Mouse (Mus musculus) stomach, postnatal 0 days (tissue): ENCODE results near the gene Trp53bp1. TPM values are rescaled to one million over a fixed set of nuclear protein-coding genes. Genes with fewer than 3 reads are reported as not detected.

Experiments used
- ATAC-seq: fragments of 200-750 bp; cut with Nextera tagmentation; 2 replicates; pipeline ENCODE4 v1.8.0; 2017; ENCODE audit not compliant: low FRiP score, low TSS enrichment
- DNase-seq: peaks from one replicate; pipeline ENCODE4 v3.0.0-alpha.2; 2016; ENCODE audit warnings: low spot score
- H3K27ac ChIP-seq: fragments of 300-500 bp; sonication (generic); replicated peaks from 2 replicates; pipeline ENCODE4 v1.5.1; 2014; ENCODE audit warnings: mild to moderate bottlenecking, control low read depth
- H3K27me3 ChIP-seq: fragments of 300-500 bp; sonication (generic); 2 replicates; pipeline ENCODE4 v1.6.1; 2014; ENCODE audit warnings: low read length; ENCODE audit not compliant: control insufficient read depth, insufficient read depth
- H3K36me3 ChIP-seq: fragments of 300-500 bp; sonication (generic); 2 replicates; pipeline ENCODE4 v1.6.1; 2014; ENCODE audit warnings: low read length, mixed read lengths; ENCODE audit not compliant: control insufficient read depth, insufficient read depth
- H3K4me1 ChIP-seq: fragments of 300-500 bp; sonication (generic); replicated peaks from 2 replicates; pipeline ENCODE4 v1.6.1; 2014; ENCODE audit warnings: antibody characterized with exemption; ENCODE audit not compliant: control insufficient read depth, insufficient read depth
- H3K4me2 ChIP-seq: fragments of 300-500 bp; sonication (generic); replicated peaks from 2 replicates; pipeline ENCODE4 v1.6.1; 2014; ENCODE audit warnings: low read depth, mild to moderate bottlenecking, control low read depth, moderate library complexity
- H3K4me3 ChIP-seq: fragments of 300-500 bp; sonication (generic); 2 replicates; pipeline ENCODE4 v1.5.1; 2014; ENCODE audit warnings: low read depth, low read length, control low read depth
- H3K9ac ChIP-seq: fragments of 300-500 bp; sonication (generic); 2 replicates; pipeline ENCODE4 v1.6.1; 2014; ENCODE audit warnings: mild to moderate bottlenecking, low read length, control low read depth, mixed read lengths
- H3K9me3 ChIP-seq: fragments of 300-500 bp; sonication (generic); 2 replicates; pipeline ENCODE4 v1.6.1; 2016; ENCODE audit warnings: low read length; ENCODE audit not compliant: control insufficient read depth
- CTCF ChIP-seq: IDR thresholded peaks from 2 replicates; pipeline ENCODE4 v1.5.1; 2016; ENCODE audit warnings: antibody characterized with exemption, low read depth, mild to moderate bottlenecking, moderate library complexity
- EP300 ChIP-seq: optimal IDR thresholded peaks from 2 replicates; pipeline ENCODE3; 2016; ENCODE audit warnings: antibody characterized with exemption
- whole genome bisulfite sequencing: fragments of 180-500 bp; shearing (Covaris S2); extraction: QIAGEN DNeasy Blood & Tissue Kit; methylation state at CpG from one replicate; pipeline ENCODE4 v1.1.7; 2014; 5-methylcytosine and 5-hydroxymethylcytosine counted together
- polyA plus RNA-seq: library from polyadenylated mRNA; unstranded; fragments of >200 nt; fragmentation: Nextera tagmentation; extraction: Ambion mirVana; gene quantifications from 2 replicates; pipeline ENCODE4 v1.2.1, GENCODE M21; 2015

The Trp53bp1 gene
- polyA plus RNA-seq, 1 experiment from 2014 or later, result 10.6 TPM

- no peak overlapping the region for H3K27ac ChIP-seq
- H3K4me1 ChIP-seq, result no peaks in the 10 kb centered on the region
- TF ChIP-seq EP300, result no peak
- TF ChIP-seq CTCF, result no peak
- no peaks in the 10 kb centered on the region for H3K9me3 ChIP-seq
- WGBS, result 76% methylated on average over 5 of the region's 5 CpGs
- no peaks in the 10 kb centered on the region for H3K27me3 ChIP-seq
- no peak for ATAC-seq
- no peak overlapping the region for H3K4me2 ChIP-seq
- no peak for DNase-seq
- no peak overlapping the region for H3K9ac ChIP-seq
- peaks cover 9% of the 10 kb centered on the region for H3K36me3 ChIP-seq
- no peak overlapping the region for H3K4me3 ChIP-seq
Observed at GRCm38 (mm10) chr2:121149679-121150078, 121.5 kb downstream of the Trp53bp1 start.

Other genes with a start within 250 kb of the Trp53bp1 start
- gene Epb42, start 234.3 kb downstream of the Trp53bp1 start, polyA plus RNA-seq, result 0.22 and 0.23 TPM in 2 replicates
- gene Tgm5, start 185.6 kb downstream of the Trp53bp1 start, polyA plus RNA-seq, result 1.8 and 2.7 TPM in 2 replicates
- gene Tgm7, start 161.6 kb downstream of the Trp53bp1 start, polyA plus RNA-seq, result not detected in 2 replicates
- gene Adal, start 131.0 kb downstream of the Trp53bp1 start, polyA plus RNA-seq, result 9.6 and 9.7 TPM in 2 replicates
- 12.6 and 14.9 TPM in 2 replicates for gene Lcmt2, start 130.8 kb downstream of the Trp53bp1 start, polyA plus RNA-seq
- gene Tubgcp4, start 100.8 kb downstream of the Trp53bp1 start, polyA plus RNA-seq, result 14.2 and 15.4 TPM in 2 replicates
- 5.5 and 5.8 TPM in 2 replicates for gene Zscan29, start 100.3 kb downstream of the Trp53bp1 start, polyA plus RNA-seq
- gene Map1a, start 18.2 kb upstream of the Trp53bp1 start, polyA plus RNA-seq, result 1.3 and 2.1 TPM in 2 replicates
- gene Ppip5k1, start 84.0 kb upstream of the Trp53bp1 start, polyA plus RNA-seq, result 13.9 and 14.1 TPM in 2 replicates
- 625 and 652 TPM in 2 replicates for gene Ckmt1, start 86.3 kb upstream of the Trp53bp1 start, polyA plus RNA-seq
- 0.01 and 0.04 TPM in 2 replicates for gene Strc, start 115.8 kb upstream of the Trp53bp1 start, polyA plus RNA-seq
- gene Pdia3, start 142.4 kb upstream of the Trp53bp1 start, polyA plus RNA-seq, result 613 and 617 TPM in 2 replicates
- gene Catsper2, start 142.4 kb upstream of the Trp53bp1 start, polyA plus RNA-seq, result 1.0 and 1.3 TPM in 2 replicates
- 4.9 and 5.4 TPM in 2 replicates for gene Ell3, start 172.9 kb upstream of the Trp53bp1 start, polyA plus RNA-seq
- 416 and 486 TPM in 2 replicates for gene Serf2, start 177.8 kb upstream of the Trp53bp1 start, polyA plus RNA-seq
- gene Hypk, start 181.9 kb upstream of the Trp53bp1 start, polyA plus RNA-seq, result 75.9 and 82.4 TPM in 2 replicates
- gene Serinc4, start 185.4 kb upstream of the Trp53bp1 start, polyA plus RNA-seq, result 0.11 and 0.16 TPM in 2 replicates
- gene Mfap1b, start 202.7 kb upstream of the Trp53bp1 start, polyA plus RNA-seq, result 25.2 and 27.6 TPM in 2 replicates
- 11.5 and 12.2 TPM in 2 replicates for gene Mfap1a, start 235.3 kb upstream of the Trp53bp1 start, polyA plus RNA-seq
- gene Wdr76, start 235.3 kb upstream of the Trp53bp1 start, polyA plus RNA-seq, result 2.4 and 3.4 TPM in 2 replicates